Mouse (Mus musculus): ENCODE results near the gene Ackr3. TPM values are rescaled to one million over a fixed set of nuclear protein-coding genes. Genes with fewer than 3 reads are reported as not detected.

Ackr3 gene
- polyA plus RNA-seq, 1 experiment from 2014 or later: 14.6 TPM

DNA sequence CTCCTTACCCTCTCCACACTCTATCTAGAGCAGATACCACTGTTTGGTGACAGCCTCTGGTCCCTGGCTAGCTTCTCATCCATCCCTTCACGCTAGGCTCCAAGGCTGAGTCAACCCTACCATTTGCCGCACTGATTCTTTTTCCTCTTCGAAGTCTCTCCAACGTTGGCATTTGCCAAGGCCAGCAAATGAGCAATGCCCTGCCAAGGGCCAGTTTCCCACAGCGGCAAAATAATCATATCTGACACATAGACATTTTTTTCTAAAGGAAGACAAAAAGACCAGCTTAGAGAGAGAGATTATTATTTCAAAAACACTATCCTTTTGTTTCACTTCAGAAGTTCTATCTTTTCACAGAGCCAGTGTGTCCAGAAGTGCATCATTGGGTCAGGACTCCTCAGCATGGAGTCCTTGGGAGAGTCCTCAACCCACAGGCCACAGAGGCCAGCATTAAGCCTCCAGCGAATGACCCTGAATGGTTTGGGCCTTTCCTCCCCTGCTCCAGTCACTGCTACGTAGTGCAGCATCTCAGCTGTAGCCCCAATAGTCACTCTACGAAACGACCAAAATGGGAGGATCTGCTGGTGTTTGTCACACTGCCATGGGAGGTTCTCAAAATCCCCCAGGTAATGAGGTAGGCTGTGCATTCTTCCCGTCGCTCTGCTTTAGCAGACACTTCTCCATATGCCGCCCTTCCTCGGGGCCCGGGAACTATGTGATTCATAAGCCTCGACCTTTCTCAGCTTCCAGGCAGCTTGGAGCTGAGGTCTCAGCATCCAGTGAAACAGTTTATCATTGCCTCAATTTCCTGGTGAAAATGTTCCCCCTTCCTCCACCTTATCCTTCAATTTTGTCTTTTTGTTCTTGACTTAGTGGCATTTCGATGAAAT lies 35.8 kb downstream of the Ackr3 start:
- 85% methylated on average over 16 of the region's 16 CpGs for WGBS
- H3K9ac ChIP-seq (ENCODE audit: low read length): no peak overlapping the region
- ATAC-seq (ENCODE audit: low FRiP score, low TSS enrichment) (no peak), DNase-seq (ENCODE audit: low spot score) (no peak)
- TF ChIP-seq CTCF (IDR thresholded peaks at IDR 0.05; ENCODE audit: low read depth): no peak
- H3K27me3 ChIP-seq (ENCODE audit: control insufficient read depth, insufficient read depth, low read length): no peaks in the 10 kb centered on the region
- H3K36me3 ChIP-seq (ENCODE audit: control insufficient read depth, insufficient read depth, low read length): no peaks in the 10 kb centered on the region
- H3K4me3 ChIP-seq (ENCODE audit: low read depth, low read length): no peak overlapping the region
- no peak overlapping the region for H3K4me2 ChIP-seq (replicated peaks; ENCODE audit: low read depth)
- H3K27ac ChIP-seq (replicated peaks): no peak overlapping the region
- H3K4me1 ChIP-seq (replicated peaks; ENCODE audit: control insufficient read depth, insufficient read depth): no peaks in the 10 kb centered on the region; the same call in 1 of the 2 replicates
- no peaks in the 10 kb centered on the region for H3K9me3 ChIP-seq (ENCODE audit: control insufficient read depth, low read length)

DNA sequence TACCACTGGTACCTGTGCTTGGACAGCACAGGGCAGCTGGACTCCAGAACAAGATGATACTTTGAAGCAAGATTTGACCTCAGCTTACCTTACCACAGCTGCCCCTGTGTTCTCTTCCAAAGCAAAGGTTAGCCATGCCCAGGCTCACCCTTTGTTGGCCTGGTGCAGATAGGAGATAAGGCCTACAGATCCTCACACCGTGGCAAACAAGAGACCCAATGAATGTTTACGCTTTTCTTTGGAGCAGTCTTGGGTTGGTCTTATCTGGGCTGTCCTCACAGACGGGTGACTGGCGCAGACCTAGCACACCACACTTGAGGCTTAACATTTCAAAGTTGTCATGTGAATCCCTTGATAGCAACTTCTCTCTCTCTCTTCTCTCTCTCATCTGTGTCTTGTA lies 36.5 kb downstream of the Ackr3 start:
- no peak for DNase-seq (ENCODE audit: low spot score)
- 63% methylated on average over 4 of the region's 4 CpGs for WGBS
- Histone ChIP-seq H3K4me2 (replicated peaks; ENCODE audit: low read depth) (no peak overlapping the region), H3K36me3 (ENCODE audit: control insufficient read depth, insufficient read depth, low read length) (no peaks in the 10 kb centered on the region), H3K4me3 (ENCODE audit: low read depth, low read length) (no peak overlapping the region), H3K4me1 (replicated peaks; ENCODE audit: control insufficient read depth, insufficient read depth) (no peaks in the 10 kb centered on the region), H3K9me3 (ENCODE audit: control insufficient read depth, low read length) (no peaks in the 10 kb centered on the region), H3K27ac (replicated peaks) (no peak overlapping the region), H3K27me3 (ENCODE audit: control insufficient read depth, insufficient read depth, low read length) (no peaks in the 10 kb centered on the region), H3K9ac (ENCODE audit: low read length) (no peak overlapping the region)
- TF ChIP-seq EP300 (optimal IDR thresholded peaks at IDR 0.05) (no peak), CTCF (IDR thresholded peaks at IDR 0.05; ENCODE audit: low read depth) (no peak)
- ATAC-seq (ENCODE audit: low FRiP score, low TSS enrichment): 0 out of 2 replicates have a peak, but pooled peaks have one; percentile 18

DNA sequence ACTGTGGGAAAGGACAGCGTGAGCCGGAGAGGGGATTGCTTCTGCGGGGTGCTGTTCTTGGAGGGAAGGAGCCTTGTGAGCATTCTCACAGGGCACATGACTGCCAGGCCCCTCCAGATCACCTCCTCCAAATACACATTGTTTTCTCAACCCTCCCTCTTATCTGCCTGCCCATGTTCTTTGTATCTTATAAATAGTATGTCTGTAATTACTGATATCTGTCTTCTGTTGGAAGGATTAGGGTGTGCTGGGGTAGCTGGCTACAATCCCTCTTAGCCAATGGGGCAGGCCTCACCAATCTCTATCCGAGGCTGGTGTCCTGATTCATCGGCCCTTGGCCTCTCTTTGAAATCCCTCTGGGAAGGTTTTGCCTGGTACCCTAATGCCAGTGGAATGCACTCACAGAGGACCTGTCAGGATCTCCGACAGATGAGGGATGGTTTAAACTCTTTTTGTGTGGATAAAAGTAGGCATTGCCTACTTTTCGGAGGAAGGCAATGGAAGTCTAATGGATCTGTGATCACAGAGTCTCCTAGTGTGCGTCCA lies 38.7 kb downstream of the Ackr3 start:
- WGBS: 83% methylated on average over 8 of the region's 8 CpGs
- H3K9ac ChIP-seq (ENCODE audit: low read length): no peak overlapping the region
- ATAC-seq (ENCODE audit: low FRiP score, low TSS enrichment) (no peak), DNase-seq (ENCODE audit: low spot score) (no peak)
- no peaks in the 10 kb centered on the region for H3K36me3 ChIP-seq (ENCODE audit: control insufficient read depth, insufficient read depth, low read length)
- no peaks in the 10 kb centered on the region for H3K9me3 ChIP-seq (ENCODE audit: control insufficient read depth, low read length)
- no peak overlapping the region for H3K27ac ChIP-seq (replicated peaks)
- H3K27me3 ChIP-seq (ENCODE audit: control insufficient read depth, insufficient read depth, low read length): no peaks in the 10 kb centered on the region
- H3K4me2 ChIP-seq (replicated peaks; ENCODE audit: low read depth): no peak overlapping the region
- TF ChIP-seq CTCF (IDR thresholded peaks at IDR 0.05; ENCODE audit: low read depth) (no peak), EP300 (optimal IDR thresholded peaks at IDR 0.05) (no peak)
- H3K4me3 ChIP-seq (ENCODE audit: low read depth, low read length): no peak overlapping the region
- no peaks in the 10 kb centered on the region for H3K4me1 ChIP-seq (replicated peaks; ENCODE audit: control insufficient read depth, insufficient read depth)

DNA sequence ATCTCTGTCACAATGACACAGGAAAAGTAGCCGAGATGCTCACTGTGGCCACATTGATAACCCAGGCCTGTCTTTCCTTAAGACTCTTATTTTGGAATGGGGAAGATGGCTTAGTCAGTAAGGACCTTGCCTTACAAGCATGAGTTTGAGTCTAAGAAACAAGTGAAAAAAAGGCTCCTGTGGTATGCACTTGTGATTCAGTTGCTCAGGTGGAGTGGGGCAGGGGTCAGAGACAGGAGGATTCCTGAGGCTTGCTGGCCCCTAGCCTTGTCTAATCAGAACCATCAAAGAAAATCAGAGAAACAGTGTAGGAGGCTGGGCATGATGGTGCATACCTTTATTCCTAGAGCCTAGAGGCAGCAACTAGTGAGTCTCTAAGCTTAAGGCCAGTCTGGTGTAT lies 40.8 kb downstream of the Ackr3 start:
- Histone ChIP-seq H3K9me3 (ENCODE audit: control insufficient read depth, low read length) (no peaks in the 10 kb centered on the region), H3K27ac (replicated peaks) (no peak overlapping the region), H3K27me3 (ENCODE audit: control insufficient read depth, insufficient read depth, low read length) (no peaks in the 10 kb centered on the region), H3K36me3 (ENCODE audit: control insufficient read depth, insufficient read depth, low read length) (no peaks in the 10 kb centered on the region), H3K4me3 (ENCODE audit: low read depth, low read length) (no peak overlapping the region), H3K4me1 (replicated peaks; ENCODE audit: control insufficient read depth, insufficient read depth) (no peaks in the 10 kb centered on the region), H3K9ac (ENCODE audit: low read length) (no peak overlapping the region), H3K4me2 (replicated peaks; ENCODE audit: low read depth) (no peak overlapping the region)
- ATAC-seq (ENCODE audit: low FRiP score, low TSS enrichment) (no peak), DNase-seq (ENCODE audit: low spot score) (no peak)
- TF ChIP-seq CTCF (IDR thresholded peaks at IDR 0.05; ENCODE audit: low read depth) (no peak), EP300 (optimal IDR thresholded peaks at IDR 0.05) (no peak)
- WGBS: 93% methylated on average over 1 of the region's 1 CpGs

DNA sequence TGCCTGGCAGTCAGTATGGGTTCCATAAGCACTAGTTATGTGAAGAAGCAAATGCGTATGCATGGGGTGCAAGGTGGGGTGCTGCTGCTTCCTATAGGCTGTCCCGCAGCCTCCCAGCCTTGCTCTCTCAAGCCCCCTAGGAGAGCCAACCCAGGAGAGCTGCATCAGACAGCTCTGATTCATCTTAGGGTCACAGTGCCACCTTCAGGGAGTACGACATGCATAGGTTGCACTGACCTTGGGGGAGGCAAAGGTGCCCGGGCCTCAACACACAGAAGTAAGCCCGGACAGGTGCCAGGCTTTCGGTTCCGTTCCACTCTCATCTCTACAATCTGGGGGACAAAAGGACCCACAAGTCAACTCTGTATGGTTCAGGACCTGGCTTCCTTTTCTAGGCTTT lies 41.8 kb downstream of the Ackr3 start:
- Histone ChIP-seq H3K36me3 (ENCODE audit: control insufficient read depth, insufficient read depth, low read length) (no peaks in the 10 kb centered on the region), H3K4me3 (ENCODE audit: low read depth, low read length) (no peak overlapping the region), H3K27me3 (ENCODE audit: control insufficient read depth, insufficient read depth, low read length) (no peaks in the 10 kb centered on the region), H3K9ac (ENCODE audit: low read length) (no peak overlapping the region), H3K4me1 (replicated peaks; ENCODE audit: control insufficient read depth, insufficient read depth) (no peaks in the 10 kb centered on the region), H3K4me2 (replicated peaks; ENCODE audit: low read depth) (no peak overlapping the region), H3K9me3 (ENCODE audit: control insufficient read depth, low read length) (no peaks in the 10 kb centered on the region), H3K27ac (replicated peaks) (no peak overlapping the region)
- TF ChIP-seq EP300 (optimal IDR thresholded peaks at IDR 0.05) (no peak), CTCF (IDR thresholded peaks at IDR 0.05; ENCODE audit: low read depth) (peak; percentile 57)
- DNase-seq (ENCODE audit: low spot score) (no peak), ATAC-seq (ENCODE audit: low FRiP score, low TSS enrichment) (no peak)
- 86% methylated on average over 7 of the region's 7 CpGs for WGBS

DNA sequence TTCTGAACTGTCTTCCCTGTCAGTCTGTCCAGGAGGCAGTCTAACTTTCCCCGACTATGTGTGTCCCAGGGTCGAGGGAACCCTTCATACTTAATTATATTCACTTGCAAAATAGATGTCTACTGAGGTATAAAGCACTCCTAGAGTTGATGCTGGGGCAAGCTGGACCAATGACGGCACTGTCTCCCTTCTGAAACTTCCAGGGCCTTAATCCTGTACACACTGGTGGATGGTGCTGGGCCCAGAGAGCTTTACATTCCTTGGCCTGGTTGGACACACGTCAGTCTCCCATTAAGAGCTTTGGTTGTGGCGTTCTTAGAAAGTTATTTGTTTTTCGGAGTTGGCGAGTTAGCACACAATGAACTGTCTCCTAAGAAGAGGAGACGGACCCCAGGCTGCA lies 42.3 kb downstream of the Ackr3 start:
- TF ChIP-seq CTCF (IDR thresholded peaks at IDR 0.05; ENCODE audit: low read depth) (no peak), EP300 (optimal IDR thresholded peaks at IDR 0.05) (no peak)
- H3K4me3 ChIP-seq (ENCODE audit: low read depth, low read length): no peak overlapping the region
- ATAC-seq (ENCODE audit: low FRiP score, low TSS enrichment): no peak
- H3K27ac ChIP-seq (replicated peaks): no peak overlapping the region
- H3K27me3 ChIP-seq (ENCODE audit: control insufficient read depth, insufficient read depth, low read length): no peaks in the 10 kb centered on the region
- no peak for DNase-seq (ENCODE audit: low spot score)
- no peak overlapping the region for H3K4me2 ChIP-seq (replicated peaks; ENCODE audit: low read depth)
- H3K36me3 ChIP-seq (ENCODE audit: control insufficient read depth, insufficient read depth, low read length): no peaks in the 10 kb centered on the region
- H3K9me3 ChIP-seq (ENCODE audit: control insufficient read depth, low read length): no peaks in the 10 kb centered on the region
- no peak overlapping the region for H3K9ac ChIP-seq (ENCODE audit: low read length)
- no peaks in the 10 kb centered on the region for H3K4me1 ChIP-seq (replicated peaks; ENCODE audit: control insufficient read depth, insufficient read depth)
- 75% methylated on average over 8 of the region's 8 CpGs for WGBS
